Mouse (Mus musculus) kidney, adult 8-10 months (tissue): ENCODE measurements around the gene Trp53inp2.

Experiments
- DNase-seq, 2 experiments: peaks; one replicate each; pipeline ENCODE4 v3.0.0; 2022

Trp53inp2 gene

DNA sequence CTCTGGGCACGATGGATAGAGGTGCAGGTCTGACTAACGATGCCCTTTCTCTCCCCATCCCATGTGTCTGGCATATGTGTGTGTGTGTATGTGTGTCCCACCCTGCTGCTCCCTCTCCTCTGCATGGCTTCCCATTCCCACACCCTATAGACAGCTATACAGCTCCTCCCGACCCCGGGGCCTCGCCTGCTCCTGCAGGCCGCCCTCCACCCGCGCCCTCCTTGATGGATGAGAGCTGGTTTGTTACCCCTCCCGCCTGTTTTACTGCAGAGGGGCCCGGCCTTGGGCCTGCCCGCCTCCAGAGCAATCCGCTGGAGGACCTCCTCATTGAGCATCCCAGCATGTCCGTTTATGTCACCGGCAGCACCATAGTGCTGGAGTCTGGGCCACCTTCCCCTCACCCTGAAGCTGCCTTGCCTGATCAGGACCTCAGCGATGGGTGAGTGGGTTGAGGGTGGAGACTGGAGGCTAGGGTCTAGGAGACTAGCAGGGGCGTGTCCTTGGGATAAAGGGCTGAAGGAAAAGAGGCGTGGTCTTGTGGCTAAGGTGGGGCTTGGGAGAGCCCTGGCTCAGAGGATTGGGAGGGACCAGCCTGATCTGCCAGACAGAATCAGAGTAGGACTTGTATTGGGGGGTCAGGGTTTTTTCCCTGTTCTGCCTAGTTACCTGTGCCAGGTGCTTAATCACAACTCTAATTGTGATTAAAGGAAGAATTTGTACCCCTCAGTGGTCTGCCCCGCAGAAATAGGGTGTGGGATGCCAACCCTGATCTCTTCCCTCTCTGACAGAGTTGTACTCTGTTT, 5.1 kb downstream of the Trp53inp2 start:
- no peak for DNase-seq

DNA sequence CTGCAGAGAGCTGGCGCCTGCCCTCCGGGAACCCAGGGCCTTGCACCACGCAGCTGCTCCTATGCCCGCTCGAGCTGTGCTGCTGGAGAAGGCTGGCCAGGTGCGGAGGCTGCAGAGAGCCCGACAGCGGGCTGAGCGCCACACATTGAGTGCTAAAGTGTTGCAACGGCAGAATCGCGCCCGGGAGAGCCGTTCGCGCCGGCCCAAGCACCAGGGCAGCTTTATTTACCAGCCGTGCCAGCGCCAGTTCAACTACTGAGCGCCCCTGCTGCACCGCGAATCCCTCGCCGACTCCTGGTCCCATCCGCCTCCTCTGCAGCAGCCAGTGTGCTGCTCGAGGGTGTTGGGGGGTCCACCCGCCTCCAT, 5.7 kb downstream of the Trp53inp2 start:
- no peak for DNase-seq

DNA sequence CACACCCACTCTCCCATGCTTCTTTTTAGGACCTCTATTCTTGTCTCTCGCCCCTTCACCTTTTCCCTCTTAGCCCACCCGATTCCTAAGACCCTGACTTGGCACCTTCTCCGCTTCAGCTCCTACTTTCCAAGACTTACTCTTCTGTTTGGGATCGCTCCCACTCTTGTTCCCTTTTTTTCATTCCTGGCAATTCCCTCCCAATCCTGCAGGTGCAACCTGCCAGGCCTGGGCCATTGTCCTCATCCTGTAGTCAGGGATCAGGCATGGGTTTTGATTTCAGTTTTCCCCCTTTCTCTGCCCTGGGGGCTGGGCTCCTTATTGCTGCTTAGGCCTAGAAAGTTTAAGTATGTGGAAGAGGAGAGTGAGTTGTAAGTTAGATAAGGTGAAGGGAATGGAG, 6.2 kb downstream of the Trp53inp2 start:
- no peak for DNase-seq

DNA sequence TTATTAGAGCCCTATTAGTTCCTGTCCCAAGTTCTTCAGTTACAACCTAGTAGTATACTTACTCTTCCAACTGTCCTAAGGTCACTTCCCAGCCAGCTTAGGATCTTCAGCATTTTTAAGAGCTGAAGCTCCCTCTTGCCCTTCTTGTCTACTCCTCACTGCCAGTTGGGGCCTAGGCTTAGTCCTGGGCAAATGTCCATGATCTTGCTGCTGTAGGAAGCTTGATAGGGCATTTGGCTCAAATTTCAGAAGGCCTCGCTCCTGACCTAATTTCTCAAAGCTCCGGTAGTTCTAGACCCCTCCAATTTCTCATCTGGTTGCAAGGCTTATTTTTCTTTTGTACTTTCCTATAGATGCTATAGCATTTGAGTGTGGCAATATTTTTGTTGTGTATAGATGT, 7.7 kb downstream of the Trp53inp2 start:
- DNase-seq, result no peak

DNA sequence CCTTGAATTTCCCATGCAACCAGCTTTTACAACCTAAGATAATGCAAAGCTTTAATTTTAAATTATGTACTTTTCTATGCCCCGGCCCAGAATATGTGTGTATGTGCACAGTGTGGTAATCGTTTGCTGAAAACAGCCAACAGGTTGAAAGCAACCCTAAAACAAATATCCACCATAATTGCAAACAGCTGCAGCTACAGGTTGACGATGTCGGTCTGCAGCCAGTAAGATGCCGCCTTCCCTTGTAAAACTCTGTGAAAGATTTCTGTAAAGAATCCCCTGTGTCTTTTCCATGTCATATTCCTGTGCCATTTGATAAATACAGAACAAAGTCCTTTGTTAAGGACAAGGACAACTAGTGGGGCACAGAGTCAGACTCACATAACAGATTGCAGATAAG, 13.7 kb downstream of the Trp53inp2 start:
- no peak for DNase-seq

DNA sequence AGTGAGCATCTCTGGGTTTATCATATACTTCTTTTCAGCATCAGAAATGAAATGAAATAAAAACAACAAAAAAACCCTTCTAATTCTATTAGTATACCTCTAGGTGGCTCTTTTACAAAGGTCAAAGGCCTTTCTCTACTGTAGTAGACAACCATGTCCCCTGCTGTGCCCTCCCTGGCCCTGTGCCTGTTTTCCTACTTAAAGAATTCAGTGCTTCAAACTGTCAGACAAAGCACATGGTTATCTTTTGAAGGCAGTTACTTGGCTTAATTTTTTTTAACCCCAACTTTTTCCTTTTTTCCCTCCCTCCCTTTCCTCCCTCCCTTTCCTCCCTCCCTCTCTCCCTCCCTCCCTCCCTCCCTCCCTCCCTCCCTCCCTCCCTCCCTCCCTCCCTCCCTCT, 19.4 kb downstream of the Trp53inp2 start:
- DNase-seq, result no peak

DNA sequence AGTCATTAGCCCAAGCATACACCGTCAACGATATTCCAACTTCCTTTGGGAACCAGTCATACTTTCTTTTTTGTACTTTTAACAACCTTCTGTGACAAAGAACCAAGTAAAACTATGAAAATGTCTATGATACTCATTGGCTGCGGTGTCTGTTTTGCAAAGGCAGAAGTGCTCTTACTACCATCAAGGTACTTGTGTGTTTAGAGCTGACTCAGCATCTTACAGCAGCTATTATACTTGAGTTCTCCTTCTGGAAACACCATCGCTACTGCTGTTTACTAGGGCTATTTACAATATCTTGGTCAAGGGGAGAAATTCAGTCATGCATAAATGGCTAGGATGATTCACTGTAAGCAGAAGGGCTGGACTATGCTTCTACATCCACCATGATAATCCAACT, 21.1 kb downstream of the Trp53inp2 start:
- DNase-seq, result no peak

DNA sequence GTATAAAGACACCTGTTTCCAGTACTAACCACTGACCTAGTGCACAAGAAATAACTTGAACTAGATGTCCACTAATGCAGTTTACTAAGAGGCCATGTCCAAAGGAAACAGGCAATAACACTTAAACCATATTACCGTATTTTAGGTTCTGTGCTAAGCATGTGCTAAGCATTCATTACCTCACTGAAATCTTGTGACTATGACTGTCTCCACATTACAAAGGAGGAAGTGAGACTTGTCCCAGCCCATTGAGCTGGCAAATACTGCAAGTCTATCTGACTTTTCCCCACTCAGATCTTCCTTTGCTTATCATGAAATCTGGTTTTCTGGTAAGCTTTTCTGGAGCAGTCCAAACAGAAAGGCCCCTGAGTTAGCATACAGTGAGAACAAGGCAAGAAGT, 23.8 kb downstream of the Trp53inp2 start:
- DNase-seq, result no peak

DNA sequence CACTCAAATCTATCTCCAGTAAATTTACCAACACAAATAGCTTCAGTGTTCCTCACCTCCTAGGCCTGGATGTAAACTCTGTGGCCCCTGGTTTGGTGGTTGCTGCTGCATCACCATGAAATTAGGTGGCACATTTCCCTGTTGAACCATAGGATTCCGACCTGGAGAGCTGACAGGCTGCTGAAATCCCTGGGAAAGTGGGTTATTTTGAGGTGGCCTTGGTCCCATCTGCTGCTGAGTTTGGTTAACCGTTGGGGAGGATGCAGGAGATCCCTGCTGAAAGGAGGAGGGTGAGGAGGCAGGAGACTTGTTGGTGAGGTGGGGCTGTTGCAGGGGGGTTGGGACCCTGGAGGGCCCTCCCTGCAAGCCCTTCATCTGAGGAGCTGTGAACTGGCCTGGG, 40.1 kb downstream of the Trp53inp2 start:
- DNase-seq, result no peak

DNA sequence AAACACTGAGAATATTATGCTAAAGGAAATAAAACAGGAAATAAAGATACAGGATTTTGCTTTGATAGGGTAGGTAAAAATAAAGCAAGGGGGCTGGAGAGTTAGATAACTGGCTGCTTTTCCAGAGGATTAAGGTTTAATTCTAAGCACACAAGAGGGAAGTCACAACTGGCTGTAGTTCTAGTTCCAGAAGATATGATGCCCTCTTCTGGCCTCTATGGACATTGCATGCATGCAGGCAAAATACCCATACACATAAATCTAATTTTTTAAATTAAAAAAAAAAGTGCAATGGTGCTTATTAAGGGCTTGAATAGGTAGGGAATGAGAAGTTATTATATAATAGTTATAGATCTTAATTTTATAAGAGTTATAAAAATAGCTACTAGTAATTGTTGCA, 55.6 kb downstream of the Trp53inp2 start:
- no peak for DNase-seq
